In genomic region chrX:150593266-150594035, GRCm38 (mm10) we compare ENCODE assay signal across 26 mouse cellular contexts. TPM values are rescaled to one million over a fixed set of nuclear protein-coding genes. Genes with fewer than 3 reads are reported as not detected.
DNase-seq lines count a peak whose midpoint lies in the region; ATAC-seq and TF ChIP-seq lines count a peak whose summit lies in the region.
"Had no signal": no experiment of that assay in that cellular context is flagged by ENCODE, and none has a peak within 500 bp of the region (broad histone marks: within the 10 kb centered on the region; RNA-seq: fewer than 3 reads in every experiment).

No protein-coding gene starts in this region.

- 0 out of 2 replicates have a peak, but pooled peaks have one; percentile 31 for TF ChIP-seq EP300 in liver, postnatal 0 days (IDR thresholded peaks at IDR 0.05; ENCODE audit: low read depth)

- no peak overlapping the region for H3K9ac ChIP-seq in heart, embryonic 16.5 days (ENCODE audit: low read length)
- no peak overlapping the region for H3K9ac ChIP-seq in liver, postnatal 0 days (replicated peaks)
- H3K9ac ChIP-seq: embryonic facial prominence, embryonic 15.5 days; forebrain, embryonic 15.5 days; heart, embryonic 15.5 days; hindbrain, embryonic 13.5 days; neural tube, embryonic 13.5 days had no signal

- TF ChIP-seq CTCF in liver, postnatal 0 days (IDR thresholded peaks at IDR 0.05; ENCODE audit: low read depth) = no peak

- DNase-seq in gastrocnemius, adult 18-20 months (ENCODE audit: low spot score) = peak; percentile 12
- DNase-seq in gastrocnemius, postnatal 4 days (ENCODE audit: low spot score in 2 of 2) = no peak
- DNase-seq in heart, embryonic 10.5 days (ENCODE audit: low spot score) = no peak
- DNase-seq in liver, postnatal 0 days = no peak
- no peak for DNase-seq in liver
- DNase-seq in skeletal muscle tissue, adult 2 months (ENCODE audit: low read depth, low spot score) = peak; percentile 50
- no peak for DNase-seq in left cerebral cortex, adult 9 months (ENCODE audit: low spot score in 2 of 2)
- DNase-seq: B cell, adult 2 months; cerebellum, adult 9-11 months; gastrocnemius, postnatal 14 days; kidney, postnatal 14 days; retina, postnatal 1 day; right cerebral cortex, postnatal 25 days had no signal

- peak overlapping the region; percentile 23 for H3K4me2 ChIP-seq in heart, embryonic 16.5 days (ENCODE audit: low read depth, low read length)
- peak overlapping the region; percentile 57; the same call in 1 of the 2 replicates for H3K4me2 ChIP-seq in liver, postnatal 0 days (ENCODE audit: low read depth, low read length)
- H3K4me2 ChIP-seq: embryonic facial prominence, embryonic 15.5 days; forebrain, embryonic 15.5 days; heart, embryonic 15.5 days; hindbrain, embryonic 13.5 days; neural tube, embryonic 13.5 days had no signal

- WGBS in heart, embryonic 16.5 days = 58% methylated on average over 12 of the region's 12 CpGs
- 75% methylated on average over 12 of the region's 12 CpGs for WGBS in heart, embryonic 10.5 days
- WGBS in liver, postnatal 0 days (ENCODE audit: insufficient replicate concordance) = 72% methylated on average over 12 of the region's 12 CpGs

- no peaks in the 10 kb centered on the region for H3K36me3 ChIP-seq in heart, embryonic 16.5 days (ENCODE audit: control insufficient read depth, insufficient read depth)
- no peaks in the 10 kb centered on the region for H3K36me3 ChIP-seq in heart, embryonic 10.5 days
- no peaks in the 10 kb centered on the region for H3K36me3 ChIP-seq in liver, postnatal 0 days (replicated peaks; ENCODE audit: insufficient read depth, low read length)
- H3K36me3 ChIP-seq: embryonic facial prominence, embryonic 15.5 days; forebrain, embryonic 15.5 days; heart, embryonic 15.5 days; hindbrain, embryonic 13.5 days; midbrain, embryonic 10.5 days; neural tube, embryonic 13.5 days had no signal

- no peaks in the 10 kb centered on the region for H3K27me3 ChIP-seq in heart, embryonic 16.5 days (ENCODE audit: control insufficient read depth, insufficient read depth, low read length)
- H3K27me3 ChIP-seq in heart, embryonic 10.5 days (ENCODE audit: insufficient read depth, poor library complexity, severe bottlenecking) = no peaks in the 10 kb centered on the region
- no peaks in the 10 kb centered on the region for H3K27me3 ChIP-seq in liver, postnatal 0 days (ENCODE audit: insufficient read depth, low read length)
- H3K27me3 ChIP-seq: CH12.LX; embryonic facial prominence, embryonic 15.5 days; forebrain, embryonic 15.5 days; heart, embryonic 15.5 days had no signal

- peaks cover 9% of the 10 kb centered on the region for H3K4me1 ChIP-seq in heart, embryonic 16.5 days (ENCODE audit: control insufficient read depth, insufficient read depth, low read length)
- H3K4me1 ChIP-seq in heart, embryonic 10.5 days = no peaks in the 10 kb centered on the region
- no peaks in the 10 kb centered on the region for H3K4me1 ChIP-seq in liver, postnatal 0 days (ENCODE audit: insufficient read depth)
- H3K4me1 ChIP-seq: embryonic facial prominence, embryonic 15.5 days; forebrain, embryonic 15.5 days; hindbrain, embryonic 13.5 days; midbrain, embryonic 10.5 days; neural tube, embryonic 13.5 days had no signal

- H3K4me3 ChIP-seq in heart, embryonic 16.5 days (ENCODE audit: low read length) = no peak overlapping the region
- H3K4me3 ChIP-seq in heart, embryonic 10.5 days = no peak overlapping the region
- H3K4me3 ChIP-seq in liver, postnatal 0 days (ENCODE audit: low read depth, low read length) = no peak overlapping the region
- H3K4me3 ChIP-seq: embryonic facial prominence, embryonic 15.5 days; forebrain, embryonic 15.5 days; heart, embryonic 15.5 days; hindbrain, embryonic 13.5 days; midbrain, embryonic 10.5 days; myocyte; neural tube, embryonic 13.5 days had no signal

- no peak for ATAC-seq in heart, embryonic 16.5 days (replicated peaks; ENCODE audit: extremely low read depth, insufficient read depth, low FRiP score)
- peak; percentile 49 for ATAC-seq in liver, postnatal 0 days
- ATAC-seq: forebrain, embryonic 15.5 days; lung, postnatal 0 days; midbrain, embryonic 16.5 days had no signal

- H3K9me3 ChIP-seq in heart, embryonic 16.5 days (replicated peaks; ENCODE audit: control insufficient read depth, low read length) = no peaks in the 10 kb centered on the region
- no peaks in the 10 kb centered on the region for H3K9me3 ChIP-seq in heart, embryonic 10.5 days
- no peaks in the 10 kb centered on the region for H3K9me3 ChIP-seq in liver, postnatal 0 days (ENCODE audit: low read length)
- H3K9me3 ChIP-seq: embryonic facial prominence, embryonic 15.5 days; forebrain, embryonic 15.5 days; G1E; heart, embryonic 15.5 days; hindbrain, embryonic 13.5 days; midbrain, embryonic 10.5 days; neural tube, embryonic 13.5 days had no signal

- H3K27ac ChIP-seq in heart, embryonic 16.5 days (ENCODE audit: low read length) = no peak overlapping the region
- no peak overlapping the region for H3K27ac ChIP-seq in heart, embryonic 10.5 days
- peak overlapping the region; percentile 90 for H3K27ac ChIP-seq in liver, postnatal 0 days (ENCODE audit: low read depth)
- H3K27ac ChIP-seq: embryonic facial prominence, embryonic 15.5 days; forebrain, embryonic 15.5 days; heart, embryonic 15.5 days; hindbrain, embryonic 13.5 days; macrophage; midbrain, embryonic 10.5 days; neural tube, embryonic 13.5 days had no signal

RNA-seq across cellular contexts. Expression of gene Apex2, which starts 3.8 kb away (rescaled TPM):
- 1 to 10 TPM; 4.0 to 7.3 TPM for total RNA-seq in gastrocnemius, adult 18-20 months (2021)
- total RNA-seq in gastrocnemius, postnatal 4 days (2021) = 10 to 100 TPM in 1 of 2 experiments, 1 to 10 TPM in 1; 9.1 to 15.6 TPM
- 10.5 and 12.3 TPM in 2 replicates for polyA plus RNA-seq in heart, embryonic 16.5 days (2015; fragmentation: Nextera tagmentation; extraction: Ambion mirVana)
- polyA plus RNA-seq in heart, embryonic 10.5 days (2016; fragmentation: Nextera tagmentation; extraction: Ambion mirVana) = 22.1 and 28.4 TPM in 2 replicates
- 6.1 and 6.7 TPM in 2 replicates for polyA plus RNA-seq in liver, postnatal 0 days (2015; fragmentation: Nextera tagmentation; extraction: Ambion mirVana)

RNA-seq across cellular contexts. Expression of gene Pfkfb1, which starts 5.4 kb away (rescaled TPM):
- 10 to 100 TPM; 30.0 to 47.1 TPM for total RNA-seq in gastrocnemius, adult 18-20 months (2021)
- total RNA-seq in gastrocnemius, postnatal 4 days (2021) = 10 to 100 TPM in 1 of 2 experiments, 1 to 10 TPM in 1; 4.4 to 10.3 TPM
- 3.8 and 5.4 TPM in 2 replicates for polyA plus RNA-seq in heart, embryonic 16.5 days (2015; fragmentation: Nextera tagmentation; extraction: Ambion mirVana)
- polyA plus RNA-seq in heart, embryonic 10.5 days (2016; fragmentation: Nextera tagmentation; extraction: Ambion mirVana) = 10.1 and 13.2 TPM in 2 replicates
- polyA plus RNA-seq in liver, postnatal 0 days (2015; fragmentation: Nextera tagmentation; extraction: Ambion mirVana) = 21.9 and 22.0 TPM in 2 replicates

RNA-seq across cellular contexts. Expression of gene Alas2, which starts 46.3 kb away (rescaled TPM):
- 1 to 10 TPM; 3.3 to 3.5 TPM for total RNA-seq in gastrocnemius, adult 18-20 months (2021)
- total RNA-seq in gastrocnemius, postnatal 4 days (2021) = 1 to 10 TPM; 5.6 to 8.2 TPM
- polyA plus RNA-seq in heart, embryonic 16.5 days (2015; fragmentation: Nextera tagmentation; extraction: Ambion mirVana) = 279 and 292 TPM in 2 replicates
- polyA plus RNA-seq in heart, embryonic 10.5 days (2016; fragmentation: Nextera tagmentation; extraction: Ambion mirVana) = 143 and 161 TPM in 2 replicates
- 444 and 462 TPM in 2 replicates for polyA plus RNA-seq in liver, postnatal 0 days (2015; fragmentation: Nextera tagmentation; extraction: Ambion mirVana)
- polyA plus RNA-seq: macrophage, myocyte had no signal

Comparison
In these comparisons a context has a peak if more than half of its experiments do, and no peak if none do; other contexts are left out.
1. DNase-seq: peak in gastrocnemius, adult 18-20 months (single experiment) and skeletal muscle tissue, adult 2 months (single experiment); none in gastrocnemius, postnatal 4 days (0 of 2), heart, embryonic 10.5 days (single experiment), liver, postnatal 0 days (single experiment), liver (single experiment) and left cerebral cortex, adult 9 months (0 of 2).